Mouse (Mus musculus) fat pad, adult 2 months (tissue): Measurements from ENCODE around the gene Nsun5.

ENCODE experiments used
- DNase-seq: peaks from one replicate; pipeline ENCODE4 v3.0.0-alpha.2; 2011; ENCODE audit warnings: low read depth, low spot score; ENCODE audit errors: extremely low read depth

Nsun5 gene

DNA sequence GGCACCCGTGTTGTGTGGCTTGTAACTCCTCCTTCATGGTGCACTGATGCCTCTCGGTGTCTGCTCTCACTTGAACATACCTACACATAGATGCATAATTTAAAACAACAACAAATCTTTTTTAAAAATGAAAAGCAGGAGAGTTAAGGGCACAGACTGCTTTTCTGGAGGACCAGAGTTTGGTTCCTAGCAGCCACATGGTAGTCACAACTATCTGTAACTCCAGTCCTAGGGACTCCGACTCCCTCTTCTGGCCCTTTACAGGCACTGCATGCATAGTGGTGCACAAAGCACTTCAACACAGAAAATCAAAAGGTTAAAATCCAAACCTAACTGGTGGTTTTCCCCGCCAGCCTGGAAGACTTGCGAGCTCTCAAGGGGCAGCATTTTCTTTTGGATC is 3.8 kb downstream of the Nsun5 start:
- no peak for DNase-seq

DNA sequence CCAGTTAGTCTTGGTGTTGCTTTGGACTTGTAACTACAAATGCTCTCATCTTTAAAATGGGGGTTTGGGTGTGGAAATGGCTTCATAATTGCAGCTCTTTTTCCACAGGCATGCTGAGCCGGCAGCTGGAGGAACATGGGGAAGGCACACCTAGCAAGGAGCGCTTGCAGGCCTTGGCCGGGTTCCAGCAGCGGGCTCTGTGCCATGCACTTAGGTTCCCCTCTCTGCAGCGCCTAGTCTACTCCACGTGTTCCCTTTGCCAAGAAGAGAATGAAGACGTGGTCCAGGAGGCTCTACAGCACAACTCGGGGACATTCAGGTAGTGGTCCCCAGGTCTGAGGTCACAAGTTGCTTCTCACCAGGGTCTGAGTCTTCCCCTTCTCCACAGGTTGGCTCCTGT is 5.4 kb downstream of the Nsun5 start:
- no peak for DNase-seq

DNA sequence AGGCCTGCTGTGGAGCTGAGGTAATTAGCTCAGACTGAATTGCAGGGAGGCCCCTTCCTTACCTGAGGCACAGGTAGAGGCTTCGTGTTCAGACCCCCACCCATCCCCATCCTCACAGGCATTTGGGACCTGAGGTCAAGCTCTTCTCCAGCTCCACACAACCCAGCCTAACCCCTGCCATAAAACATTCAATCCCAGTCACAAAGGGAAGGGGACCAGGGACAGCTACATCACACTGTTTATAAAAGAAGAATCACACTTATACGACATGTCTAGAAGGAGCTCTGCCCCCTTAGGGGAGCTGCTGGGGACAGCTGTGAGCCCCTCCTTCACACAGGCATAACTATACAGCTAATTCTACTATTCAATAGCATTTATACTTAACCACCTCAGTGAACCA is 6.6 kb downstream of the Nsun5 start:
- no peak for DNase-seq

DNA sequence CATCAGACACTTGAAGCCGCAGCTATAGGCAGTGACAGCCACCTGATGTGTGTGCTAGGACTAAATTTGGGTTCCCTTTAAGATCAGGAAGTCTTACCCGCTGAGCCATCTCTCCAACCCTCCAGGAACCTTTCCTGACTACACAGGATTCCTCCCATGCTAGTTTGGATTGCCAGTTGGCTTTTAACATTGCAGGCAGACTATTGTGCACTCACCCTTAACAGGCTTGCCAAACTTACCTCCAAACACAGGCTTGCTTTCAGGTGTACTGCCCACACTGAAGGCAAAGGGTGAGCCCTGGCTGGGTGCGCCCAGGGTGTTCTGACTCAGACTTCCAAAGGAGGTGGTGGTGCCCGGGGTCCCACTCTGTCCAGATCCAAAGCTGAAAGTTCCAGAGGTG is 10.9 kb downstream of the Nsun5 start:
- DNase-seq: peak; percentile 75

DNA sequence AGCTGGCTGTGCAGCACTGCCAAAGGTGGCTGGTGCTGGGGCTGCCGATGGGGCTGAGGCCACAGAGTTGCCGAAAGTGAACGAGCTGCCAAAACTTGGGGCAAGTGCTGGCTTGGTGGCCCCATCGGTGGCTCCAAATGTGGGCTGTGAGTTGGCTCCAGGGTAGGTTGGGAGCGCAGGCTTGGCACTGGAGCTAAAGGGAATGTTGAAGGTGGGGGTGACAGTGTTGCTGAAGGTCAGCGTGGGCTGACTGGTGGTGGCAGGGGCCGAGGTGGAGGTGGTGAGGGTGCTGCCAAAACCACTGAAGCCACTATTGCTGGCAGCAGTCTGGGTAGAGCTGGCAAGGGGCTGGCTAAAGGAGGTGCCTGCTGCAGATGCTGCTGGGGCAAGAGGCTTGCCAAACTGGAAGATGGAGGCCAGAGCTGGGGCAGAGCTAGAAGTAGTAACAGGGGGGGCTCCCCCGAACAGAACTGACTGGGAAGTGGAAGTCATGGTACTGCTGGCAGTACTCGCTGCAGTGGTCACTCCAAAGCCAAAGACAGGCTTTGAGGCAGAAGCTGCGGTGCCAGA is 11.7 kb downstream of the Nsun5 start:
- peak; percentile 72 for DNase-seq

DNA sequence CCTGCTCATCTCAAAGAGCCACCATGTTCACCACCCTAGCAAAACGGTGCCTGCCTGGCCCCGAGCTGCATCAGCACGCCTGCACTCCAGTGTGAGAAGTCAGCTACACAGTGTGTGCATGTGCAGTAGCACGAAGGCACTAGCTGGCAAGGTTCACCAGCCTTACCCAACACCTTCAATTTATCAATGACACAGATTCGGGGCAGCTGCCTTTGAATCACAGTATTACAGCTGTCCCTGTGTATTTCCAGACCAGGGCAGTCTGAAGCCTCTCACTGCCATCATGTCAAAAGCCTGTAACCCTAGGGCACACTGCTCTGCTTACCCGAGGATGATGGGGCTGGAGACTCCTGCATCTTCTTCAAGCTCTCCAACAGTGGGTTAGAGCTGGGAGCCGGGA is 13.0 kb downstream of the Nsun5 start:
- DNase-seq: no peak

DNA sequence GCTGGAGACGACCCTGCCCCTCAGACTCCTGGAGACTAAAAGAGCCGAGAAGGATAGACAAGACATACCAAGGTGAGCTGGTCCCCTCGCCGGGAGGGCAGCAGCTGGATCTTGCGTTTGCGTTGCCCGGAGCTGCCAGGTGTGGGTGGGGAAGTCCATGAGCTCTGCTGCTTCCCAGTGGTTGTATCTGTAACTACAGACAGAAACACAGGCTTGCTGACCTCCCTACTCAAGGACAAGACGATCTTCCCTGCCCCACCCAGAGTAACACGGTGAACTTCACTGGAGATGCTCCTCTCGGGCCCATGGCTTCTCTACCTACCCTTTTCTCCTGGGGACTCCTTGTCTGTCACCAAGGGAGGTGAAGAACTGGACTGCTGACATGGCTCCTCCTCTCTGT is 14.0 kb downstream of the Nsun5 start:
- DNase-seq: no peak

DNA sequence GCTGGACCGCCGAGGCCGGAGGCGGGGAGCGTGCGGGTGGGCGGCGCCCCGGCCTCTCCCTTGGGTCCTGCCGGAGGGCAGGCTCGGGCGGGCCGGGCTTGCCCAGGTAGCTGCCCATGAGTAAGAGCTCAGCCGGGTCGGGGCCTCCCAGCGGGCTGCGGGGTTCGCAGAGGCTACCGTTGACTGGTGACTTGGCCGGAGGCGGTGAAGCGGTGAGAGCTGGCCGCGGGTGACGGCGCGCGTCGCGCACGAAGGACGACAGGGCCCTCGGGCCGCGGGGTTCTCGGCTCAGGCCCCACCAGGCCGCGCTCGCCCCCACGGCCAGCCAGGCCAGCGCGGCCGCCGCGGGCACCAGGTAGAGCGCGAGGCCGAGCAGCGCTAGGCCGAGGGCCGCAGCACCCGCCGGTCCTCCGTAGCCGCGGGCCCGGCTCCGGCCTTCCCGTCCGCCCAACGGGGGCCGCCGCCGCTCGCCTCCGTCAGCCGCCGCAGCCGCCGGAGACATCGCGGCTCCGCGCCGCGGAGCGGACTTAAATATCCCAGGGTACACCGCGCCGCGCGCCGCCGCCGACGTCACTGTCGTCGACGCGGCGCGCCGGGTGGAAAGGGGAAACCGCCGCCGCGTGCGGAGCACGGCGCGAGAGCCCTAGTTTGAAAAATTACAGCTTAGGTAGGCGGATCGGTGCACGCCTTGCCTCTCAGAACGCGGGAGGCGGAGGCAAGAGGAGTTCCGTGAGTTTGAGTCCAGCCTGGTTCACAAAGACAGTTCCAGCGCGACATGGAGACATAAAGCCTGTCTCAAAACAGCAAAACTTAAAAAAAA is 24.5 kb downstream of the Nsun5 start, which contains the start of gene Pom121:
Gene Pom121 (minus strand): TSS at position 543 of the 820 bp plus-strand sequence.
- no peak for DNase-seq

DNA sequence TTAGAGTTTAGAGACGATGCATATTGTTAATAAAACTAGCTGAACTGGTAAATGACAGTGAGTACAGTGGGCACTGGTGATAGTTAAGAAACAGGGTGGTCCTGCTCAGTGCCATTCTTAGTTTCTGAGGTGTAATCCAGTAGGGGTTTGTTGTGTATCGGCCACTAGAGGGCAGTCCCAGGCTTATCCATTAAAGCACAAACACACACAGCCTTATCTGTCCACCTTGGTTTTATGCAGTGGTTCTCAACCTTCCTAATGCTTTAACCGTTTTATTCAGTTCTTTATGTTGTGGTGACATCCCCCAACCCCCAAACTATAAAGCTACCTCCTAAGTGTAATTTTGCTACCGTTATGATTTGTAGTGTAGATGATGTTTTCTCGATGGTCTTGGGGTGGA is 26.1 kb downstream of the Nsun5 start:
- no peak for DNase-seq

DNA sequence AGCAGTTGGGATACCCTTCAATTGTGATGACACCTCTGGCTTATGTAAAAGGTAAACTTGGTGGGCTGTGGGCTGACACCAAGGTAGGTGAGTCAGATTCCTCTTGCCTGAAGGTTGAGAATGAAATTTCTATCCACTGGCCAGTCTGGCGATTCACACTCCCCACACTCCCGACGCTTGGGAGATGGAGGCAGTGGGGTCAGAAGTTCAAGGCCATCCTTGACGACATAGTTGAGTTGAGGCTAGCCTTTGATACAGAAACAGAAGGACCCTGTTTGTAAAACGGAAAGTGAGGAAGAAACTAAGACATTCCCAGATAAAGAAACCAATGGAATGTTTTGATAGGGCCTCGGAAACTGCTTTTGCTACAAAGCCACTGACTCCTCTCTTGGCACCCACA is 29.6 kb downstream of the Nsun5 start:
- DNase-seq: no peak

DNA sequence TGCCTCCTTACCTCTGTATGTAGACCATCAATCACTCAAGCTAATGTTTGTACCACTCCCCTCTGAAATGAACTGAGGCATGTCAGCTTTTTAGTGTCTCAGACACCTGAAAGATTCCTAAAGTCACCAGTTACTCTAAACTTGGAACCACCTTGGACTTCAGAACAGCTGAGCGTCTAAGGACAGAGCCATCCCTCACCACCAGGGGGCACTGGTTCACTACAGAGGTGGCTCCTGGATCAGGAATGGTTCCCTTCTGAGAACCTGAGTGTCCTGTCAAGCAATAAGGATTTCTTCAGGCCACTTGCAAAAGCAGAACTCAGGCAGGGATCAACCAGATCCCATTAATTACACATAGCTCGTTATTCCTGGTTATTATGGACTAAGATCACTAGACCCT is 30.5 kb downstream of the Nsun5 start:
- no peak for DNase-seq

DNA sequence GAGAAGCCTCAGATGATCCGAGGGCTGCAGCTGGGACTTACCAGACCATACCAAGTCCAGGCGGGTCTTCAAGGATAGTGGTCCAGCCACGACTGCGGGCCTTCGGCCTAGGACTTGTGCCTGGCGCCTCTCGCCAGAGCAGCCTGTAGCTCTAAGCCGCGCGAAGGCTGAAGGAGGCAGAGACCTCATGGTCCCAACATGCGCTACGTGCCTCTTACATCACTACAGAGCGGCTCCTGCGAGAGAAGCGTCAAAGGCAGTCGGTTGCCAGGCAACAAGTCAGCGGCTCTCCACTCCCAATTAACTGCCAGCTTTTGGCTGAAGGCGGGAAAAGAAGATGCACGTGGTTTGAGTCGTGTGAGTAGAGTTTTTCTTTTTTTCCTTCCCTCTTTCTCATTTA is 34.9 kb downstream of the Nsun5 start:
- no peak for DNase-seq

DNA sequence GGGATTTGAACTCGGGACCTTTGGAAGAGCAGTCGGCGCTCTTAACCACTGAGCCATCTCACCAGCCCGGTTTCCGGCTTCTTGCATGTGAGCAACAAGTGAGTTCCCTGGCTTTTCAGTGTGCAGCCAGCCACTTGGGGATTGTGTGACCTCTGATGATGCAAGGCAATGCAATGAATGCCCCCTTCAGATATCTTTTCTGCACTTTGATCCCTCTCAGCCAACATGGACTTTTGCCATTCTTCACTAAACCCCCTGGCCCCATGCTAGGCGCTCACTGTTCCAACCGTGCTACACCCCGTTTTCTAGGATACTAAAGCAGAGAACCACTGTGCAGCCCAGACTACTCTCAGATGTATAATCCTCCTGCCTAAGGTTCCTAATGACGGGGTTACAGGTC is 35.7 kb downstream of the Nsun5 start:
- DNase-seq: no peak

DNA sequence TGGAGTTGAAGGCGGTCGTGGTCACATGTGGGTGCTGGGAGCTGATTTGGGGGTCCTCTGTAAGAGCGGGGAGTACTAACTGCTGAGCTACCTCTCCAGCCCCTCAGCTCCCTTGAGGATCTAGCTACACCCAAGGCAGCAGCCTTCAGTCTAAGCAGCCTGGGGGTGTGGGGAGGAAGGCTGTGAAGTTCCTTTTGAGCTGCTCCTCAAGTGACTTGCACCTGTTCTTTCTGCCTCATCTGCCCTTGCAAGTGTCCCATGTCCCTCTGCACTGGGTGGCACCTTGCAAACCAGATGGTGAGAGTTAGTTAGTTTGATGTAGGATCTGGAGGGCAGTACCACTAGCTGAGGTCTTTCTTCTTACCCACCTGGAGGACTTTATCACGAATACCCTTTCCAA is 38.4 kb downstream of the Nsun5 start:
- no peak for DNase-seq

DNA sequence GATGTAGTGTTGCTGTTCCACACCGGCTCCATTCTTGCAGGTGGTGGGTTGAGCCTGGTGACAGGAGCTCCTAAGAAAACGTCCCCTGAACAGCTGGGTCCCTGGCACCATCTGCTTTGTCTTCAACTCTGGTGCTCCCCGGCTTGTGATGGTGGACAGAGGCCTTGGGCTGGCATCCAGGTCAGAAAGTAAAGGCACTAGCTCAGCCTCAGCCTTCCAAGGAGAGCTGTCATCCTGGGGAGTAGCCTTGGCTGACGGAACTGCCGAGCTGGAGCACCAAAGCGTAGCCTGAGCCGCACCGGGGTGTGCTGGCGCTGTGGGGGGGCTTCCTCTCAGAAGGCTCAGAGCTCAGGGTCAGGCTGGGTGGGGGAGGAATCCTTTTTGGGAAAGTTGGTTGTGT is 40.5 kb downstream of the Nsun5 start:
- DNase-seq: no peak
